ENCODE assay signal across 8 mouse cellular contexts in the genomic region with DNA sequence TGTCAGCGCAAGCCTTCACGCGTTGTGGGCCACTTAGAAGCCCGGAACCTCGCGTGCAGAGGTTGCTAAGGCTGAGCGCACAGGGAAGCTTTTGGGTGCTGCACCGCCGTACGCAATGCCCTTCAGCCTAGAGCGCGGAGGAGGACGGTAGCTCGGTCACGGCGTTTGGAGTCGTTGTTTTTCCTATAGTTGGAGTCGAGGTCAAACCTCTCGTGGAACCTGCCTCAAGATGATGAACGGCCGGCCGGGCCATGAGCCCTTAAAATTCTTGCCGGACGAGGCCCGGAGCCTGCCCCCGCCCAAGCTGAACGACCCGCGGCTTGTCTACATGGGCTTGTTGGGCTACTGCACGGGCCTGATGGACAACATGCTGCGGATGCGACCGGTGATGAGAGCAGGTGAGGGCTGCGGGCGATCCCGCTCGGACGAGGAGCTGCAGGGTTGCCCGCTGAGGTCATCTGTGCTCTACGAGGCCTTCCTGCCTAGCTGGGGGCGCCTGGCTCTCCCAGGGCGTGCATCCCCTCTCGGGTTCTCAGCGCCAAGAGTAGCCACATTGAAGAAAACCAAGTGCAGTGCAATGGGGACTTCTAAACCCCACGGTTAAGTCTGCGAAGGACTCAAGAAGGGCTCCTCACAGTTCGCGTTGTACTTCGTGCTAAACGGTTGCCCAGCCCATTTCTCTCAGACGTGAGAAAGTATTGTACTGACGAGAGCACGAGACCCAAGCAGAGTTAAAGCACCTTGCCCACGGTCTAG. TPM values are rescaled to one million over a fixed set of nuclear protein-coding genes. Genes with fewer than 3 reads are reported as not detected.
DNase-seq lines count a peak whose midpoint lies in the region; ATAC-seq and TF ChIP-seq lines count a peak whose summit lies in the region.

A gene (plus strand): TSS at position 44 of the 756 bp plus-strand sequence.

- peak within 1 kb of the TSS; percentile 79 for H3K4me3 ChIP-seq in G1E (ENCODE audit: low read depth, low read length)
- H3K4me3 ChIP-seq in forebrain, embryonic 14.5 days (ENCODE audit: low read depth, low read length), result peak within 1 kb of the TSS; percentile 88
- H3K4me3 ChIP-seq in lung, postnatal 0 days (ENCODE audit: low read depth, low read length), result peak within 1 kb of the TSS; percentile 84

- H3K27me3 ChIP-seq in G1E (ENCODE audit: insufficient read depth, low read length), result peaks cover 3% of the 10 kb centered on the region; the same call in 1 of the 2 replicates
- H3K27me3 ChIP-seq in forebrain, embryonic 14.5 days (replicated peaks; ENCODE audit: control insufficient read depth, insufficient read depth, low read length), result no peaks in the 10 kb centered on the region
- H3K27me3 ChIP-seq in lung, postnatal 0 days (replicated peaks; ENCODE audit: insufficient read depth, low read length), result no peaks in the 10 kb centered on the region

- WGBS in forebrain, embryonic 14.5 days, result 1% methylated on average over 54 of the region's 54 CpGs
- WGBS in lung, postnatal 0 days, result 0% methylated on average over 54 of the region's 54 CpGs

- H3K36me3 ChIP-seq in G1E (replicated peaks), result peaks cover 32% of the 10 kb centered on the region
- no peaks in the 10 kb centered on the region for H3K36me3 ChIP-seq in forebrain, embryonic 14.5 days (ENCODE audit: control insufficient read depth, insufficient read depth, low read length)
- no peaks in the 10 kb centered on the region for H3K36me3 ChIP-seq in lung, postnatal 0 days (ENCODE audit: insufficient read depth, low read length)

- H3K9me3 ChIP-seq in G1E (replicated peaks), result no peaks in the 10 kb centered on the region
- no peaks in the 10 kb centered on the region for H3K9me3 ChIP-seq in forebrain, embryonic 14.5 days (replicated peaks; ENCODE audit: control insufficient read depth, low read length)
- H3K9me3 ChIP-seq in lung, postnatal 0 days (ENCODE audit: low read length), result no peaks in the 10 kb centered on the region

- H3K27ac ChIP-seq in forebrain, embryonic 14.5 days (ENCODE audit: low read depth, low read length), result peak within 1 kb of the TSS; percentile 48; the same call in 1 of the 2 replicates
- H3K27ac ChIP-seq in lung, postnatal 0 days (ENCODE audit: low read length), result peak within 1 kb of the TSS; percentile 86

- intact Hi-C loops in heart, postnatal 14 days (cut with DNase I), result no loop called here

- H3K4me2 ChIP-seq in forebrain, embryonic 14.5 days (ENCODE audit: low read length), result peak within 1 kb of the TSS; percentile 77
- peak within 1 kb of the TSS; percentile 67 for H3K4me2 ChIP-seq in lung, postnatal 0 days (replicated peaks; ENCODE audit: low read depth, low read length)

- H3K4me1 ChIP-seq in G1E (ENCODE audit: insufficient read depth, low read depth, low read length), result peaks cover 31% of the 10 kb centered on the region
- H3K4me1 ChIP-seq in forebrain, embryonic 14.5 days (ENCODE audit: control insufficient read depth, insufficient read depth, low read length), result peaks cover 11% of the 10 kb centered on the region
- H3K4me1 ChIP-seq in lung, postnatal 0 days (ENCODE audit: insufficient read depth, low read depth, low read length), result peaks cover 9% of the 10 kb centered on the region

- peak; percentile 79 for DNase-seq in G1E (ENCODE audit: low spot score)
- peak; percentile 88 for DNase-seq in forebrain, embryonic 14.5 days (ENCODE audit: low spot score)
- DNase-seq in heart, postnatal 14 days, result peak; percentile 79 to 84
- peak; percentile 32 to 81 for DNase-seq in layer of hippocampus, adult 18-20 months (ENCODE audit: low spot score in 2 of 2)
- peak; percentile 87 for DNase-seq in lung, postnatal 0 days (ENCODE audit: low spot score)
- DNase-seq in ovary, postnatal 14 days (ENCODE audit: low spot score), result peak; percentile 66
- peak; percentile 77 for DNase-seq in thymus, postnatal 14 days

- no peak for TF ChIP-seq EP300 in lung, postnatal 0 days (IDR thresholded peaks at IDR 0.05)

- no peak for TF ChIP-seq CTCF in G1E (IDR thresholded peaks at IDR 0.05; ENCODE audit: low read depth, low read length)
- TF ChIP-seq CTCF in lung, postnatal 0 days (IDR thresholded peaks at IDR 0.05), result no peak

- peak within 1 kb of the TSS; percentile 95 for H3K9ac ChIP-seq in forebrain, embryonic 14.5 days (ENCODE audit: low read length)
- peak within 1 kb of the TSS; percentile 99 for H3K9ac ChIP-seq in lung, postnatal 0 days (replicated peaks; ENCODE audit: low read depth)

- peak; percentile 80 for ATAC-seq in G1E (ENCODE audit: extremely low read depth, insufficient number of reproducible peaks, low FRiP score, poor library complexity, severe bottlenecking)
- peak; percentile 79 for ATAC-seq in cerebellum, adult (ENCODE audit: insufficient number of reproducible peaks, low FRiP score, low TSS enrichment)
- ATAC-seq in forebrain, embryonic 14.5 days, result peak; percentile 94
- ATAC-seq in lung, postnatal 0 days, result peak; percentile 90

RNA-seq across cellular contexts. Expression of the gene that starts here (rescaled TPM):
- total RNA-seq in G1E (2014; fragmentation: Nextera tagmentation) (149 TPM in 2 replicates), G1E (2017) (257 and 259 TPM in 2 replicates)
- 206 and 297 TPM in 2 replicates for polyA plus RNA-seq in G1E (2012)
- polyA plus RNA-seq in forebrain, embryonic 14.5 days (2014; fragmentation: Nextera tagmentation; extraction: Ambion mirVana), result 473 and 569 TPM in 2 replicates
- total RNA-seq in heart, postnatal 14 days (2021), result 100 to 1,000 TPM; 516 to 524 TPM
- 100 to 1,000 TPM; 221 to 224 TPM for total RNA-seq in layer of hippocampus, adult 18-20 months (2021)
- 461 and 535 TPM in 2 replicates for polyA plus RNA-seq in lung, postnatal 0 days (2015; fragmentation: Nextera tagmentation; extraction: Ambion mirVana)

Comparison
In these comparisons a context has a peak if more than half of its experiments do, and no peak if none do; other contexts are left out.
1. Peak in every context shown above with its lines: DNase-seq, ATAC-seq, H3K4me3 ChIP-seq and H3K27ac ChIP-seq.